Mouse (Mus musculus): ENCODE results near the gene Btnl4.

The Btnl4 gene

GRCm38 (mm10) chr17:34437606-34438005 is 39.5 kb downstream of the Btnl4 start:
- in situ Hi-C loops (cut with MboI, MseI): no loop called here

DNA sequence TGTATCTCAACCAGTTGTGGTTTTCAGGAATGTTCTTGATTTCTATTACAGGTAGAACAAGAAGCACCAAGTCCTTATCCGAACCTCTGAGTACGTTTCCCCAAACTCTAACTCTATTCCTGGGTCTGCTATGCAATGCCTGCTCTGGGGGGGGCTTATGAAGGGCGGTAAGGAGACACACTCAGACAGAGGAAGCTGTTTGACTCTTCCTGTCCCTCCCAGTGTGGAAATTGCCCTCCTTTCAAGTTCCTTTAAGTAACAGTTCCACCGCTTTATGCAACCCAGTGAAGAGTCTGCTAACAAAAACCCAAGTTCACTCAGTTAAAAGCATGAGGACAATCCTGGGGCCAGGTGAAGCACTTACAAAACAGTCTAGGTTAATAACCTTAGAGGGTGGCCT is 40.0 kb downstream of the Btnl4 start:
- in situ Hi-C loops (cut with MboI, MseI): no loop called here

GRCm38 (mm10) chr17:34427597-34427996 is 49.5 kb downstream of the Btnl4 start:
- in situ Hi-C loops (cut with MboI, MseI): no loop called here

GRCm38 (mm10) chr17:34420014-34420413 is 57.1 kb downstream of the Btnl4 start:
- in situ Hi-C loops (cut with MboI, MseI): no loop called here

All from T-helper 17 cell (primary cell).